Mouse (Mus musculus) liver, adult 2 months (tissue): Measurements from ENCODE around the gene Pip4k2c. TPM values are rescaled to one million over a fixed set of nuclear protein-coding genes. Genes with fewer than 3 reads are reported as not detected.

Source experiments
- DNase-seq: peaks from one replicate; pipeline ENCODE4 v3.0.0-alpha.2; 2011; ENCODE audit warnings: low read depth, low spot score; ENCODE audit errors: extremely low read depth
- H3K27ac ChIP-seq: fragments of 200-500 bp; replicated peaks from 2 replicates; pipeline ENCODE4 v1.5.1; 2012; ENCODE audit warnings: low read depth, mild to moderate bottlenecking, control low read depth, inconsistent platforms, low read length; ENCODE audit not compliant: insufficient read depth
- H3K27me3 ChIP-seq: fragments of 200-500 bp; 2 replicates; pipeline ENCODE4 v1.6.1; 2012; ENCODE audit warnings: mild to moderate bottlenecking, moderate library complexity, low read length, inconsistent platforms; ENCODE audit not compliant: control insufficient read depth, insufficient read depth
- H3K36me3 ChIP-seq: fragments of 200-500 bp; 2 replicates; pipeline ENCODE4 v1.6.1; 2012; ENCODE audit warnings: low read length, inconsistent platforms; ENCODE audit not compliant: control insufficient read depth, insufficient read depth
- H3K4me1 ChIP-seq: fragments of 200-500 bp; 2 replicates; pipeline ENCODE4 v1.6.1; 2011; ENCODE audit warnings: low read length; ENCODE audit not compliant: control insufficient read depth, insufficient read depth
- H3K4me3 ChIP-seq: fragments of 200-500 bp; 2 replicates; pipeline ENCODE4 v1.5.1; 2011; ENCODE audit warnings: low read depth, mild to moderate bottlenecking, control low read depth, low read length, moderate library complexity; ENCODE audit not compliant: insufficient read depth
- H3K79me2 ChIP-seq: fragments of 200-500 bp; 2 replicates; pipeline ENCODE4 v1.6.1; 2012; ENCODE audit warnings: inconsistent platforms, mild to moderate bottlenecking, low read length, moderate library complexity; ENCODE audit not compliant: control insufficient read depth, insufficient read depth
- H3K9ac ChIP-seq: fragments of 200-500 bp; 2 replicates; pipeline ENCODE4 v1.6.1; 2012; ENCODE audit warnings: low read depth, mild to moderate bottlenecking, control low read depth, inconsistent platforms, low read length
- CTCF ChIP-seq: fragments of 200-500 bp; IDR thresholded peaks from 2 replicates; pipeline ENCODE4 v1.5.1; 2011; ENCODE audit warnings: low read depth, low read length, control low read depth
- POLR2A ChIP-seq: fragments of 200-500 bp; IDR thresholded peaks from 2 replicates; pipeline ENCODE4 v1.6.1; 2011; ENCODE audit warnings: low read length, control low read depth; ENCODE audit not compliant: insufficient read depth; ENCODE audit errors: extremely low read depth
- WGBS: fragments of 180-500 bp; shearing (Covaris S2); methylation state at CpG from one replicate; pipeline ENCODE4 v1.1.7; 2018; 5-methylcytosine and 5-hydroxymethylcytosine counted together
- polyA plus RNA-seq: library from polyadenylated mRNA; depleted of rRNA; stranded (reverse); fragments of >200 nt; gene quantifications from 2 replicates; pipeline ENCODE4 v1.2.3, GENCODE M21; 2012
- total RNA-seq: library from RNA; depleted of rRNA; stranded (reverse); fragments of >200 nt; gene quantifications from 2 replicates; pipeline ENCODE4 v1.2.3, GENCODE M21; 2014

Gene Pip4k2c
- total and polyA plus RNA-seq, 2 experiments, result 8.9 to 13.9 TPM

- TF ChIP-seq POLR2A (no peak), CTCF (no peak)
- Histone ChIP-seq H3K27me3 (peaks cover 12% of the 10 kb centered on the region; the same call in 1 of the 2 replicates), H3K79me2 (no peaks in the 10 kb centered on the region), H3K4me1 (no peaks in the 10 kb centered on the region; the same call in 1 of the 2 replicates), H3K4me3 (no peak overlapping the region), H3K36me3 (peaks cover 3% of the 10 kb centered on the region; the same call in 1 of the 2 replicates), H3K27ac (no peak overlapping the region), H3K9ac (no peak overlapping the region)
- no peak for DNase-seq
- 16% methylated on average over 7 of the region's 7 CpGs for WGBS
These were observed 34.6 kb downstream of the Pip4k2c start for GRCm38 (mm10) chr10:127176756-127177155.

- no peak for DNase-seq
- Histone ChIP-seq H3K36me3 (peaks cover 6% of the 10 kb centered on the region; the same call in 1 of the 2 replicates), H3K27ac (no peak overlapping the region), H3K4me3 (no peak overlapping the region), H3K4me1 (no peaks in the 10 kb centered on the region; the same call in 1 of the 2 replicates), H3K27me3 (peaks cover 12% of the 10 kb centered on the region; the same call in 1 of the 2 replicates), H3K79me2 (no peaks in the 10 kb centered on the region), H3K9ac (no peak overlapping the region)
- WGBS, result 39% methylated on average over 3 of the region's 3 CpGs
- no peak for TF ChIP-seq POLR2A
These were observed 35.2 kb downstream of the Pip4k2c start for GRCm38 (mm10) chr10:127176228-127176627.

GRCm38 (mm10) chr10:127174170-127174569 is 37.2 kb downstream of the Pip4k2c start:
- no peak for DNase-seq
- Histone ChIP-seq H3K79me2 (no peaks in the 10 kb centered on the region), H3K36me3 (peaks cover 6% of the 10 kb centered on the region; the same call in 1 of the 2 replicates), H3K4me1 (no peaks in the 10 kb centered on the region; the same call in 1 of the 2 replicates), H3K9ac (no peak overlapping the region), H3K27ac (no peak overlapping the region), H3K4me3 (no peak overlapping the region), H3K27me3 (peaks cover 8% of the 10 kb centered on the region; the same call in 1 of the 2 replicates)
- 68% methylated on average over 7 of the region's 7 CpGs for WGBS
- TF ChIP-seq CTCF (no peak), POLR2A (no peak)

- no peak for DNase-seq
- H3K9ac ChIP-seq, result no peak overlapping the region
- H3K4me3 ChIP-seq, result no peak overlapping the region
- H3K27ac ChIP-seq, result no peak overlapping the region
- H3K36me3 ChIP-seq, result peaks cover 8% of the 10 kb centered on the region; the same call in 1 of the 2 replicates
- H3K27me3 ChIP-seq, result peaks cover 3% of the 10 kb centered on the region; the same call in 1 of the 2 replicates
- whole genome bisulfite sequencing, result 68% methylated on average over 16 of the region's 16 CpGs
- H3K79me2 ChIP-seq, result no peaks in the 10 kb centered on the region
- H3K4me1 ChIP-seq, result no peaks in the 10 kb centered on the region; the same call in 1 of the 2 replicates
- TF ChIP-seq POLR2A, result no peak
- no peak for TF ChIP-seq CTCF
These were observed 38.0 kb downstream of the Pip4k2c start for GRCm38 (mm10) chr10:127173148-127174065.

GRCm38 (mm10) chr10:127171631-127172200 is 39.7 kb downstream of the Pip4k2c start:
- Histone ChIP-seq H3K4me1 (peaks cover 12% of the 10 kb centered on the region), H3K4me3 (no peak overlapping the region), H3K36me3 (peaks cover 8% of the 10 kb centered on the region; the same call in 1 of the 2 replicates), H3K27me3 (no peaks in the 10 kb centered on the region), H3K9ac (no peak overlapping the region), H3K27ac (no peak overlapping the region), H3K79me2 (no peaks in the 10 kb centered on the region)
- no peak for TF ChIP-seq CTCF
- TF ChIP-seq POLR2A, result no peak
- 84% methylated on average over 15 of the region's 15 CpGs for WGBS
- DNase-seq, result no peak
